Mouse (Mus musculus) limb, embryonic 14.5 days (tissue): ENCODE data around the gene Sh3d19. TPM values are rescaled to one million over a fixed set of nuclear protein-coding genes. Genes with fewer than 3 reads are reported as not detected.
"Not testable (repeated sequence)": the region's sequence is repeated elsewhere in the genome, so short reads cannot be mapped to it uniquely, and the experiment has no call there.

Experiments
- ATAC-seq: fragments of 200-750 bp; cut with Nextera tagmentation; 2 replicates; pipeline ENCODE4 v1.8.0; 2017; ENCODE audit warnings: low read depth, moderate number of reproducible peaks, moderate TSS enrichment; ENCODE audit not compliant: low FRiP score
- DNase-seq: peaks from one replicate; pipeline ENCODE4 v3.0.0-alpha.2; 2015; ENCODE audit warnings: low spot score
- H3K27ac ChIP-seq: fragments of 300-500 bp; sonication (generic); replicated peaks from 2 replicates; pipeline ENCODE4 v1.5.1; 2014; ENCODE audit warnings: low read depth, mild to moderate bottlenecking, low read length, moderate library complexity, mixed read lengths
- H3K27me3 ChIP-seq: fragments of 300-500 bp; sonication (generic); 2 replicates; pipeline ENCODE4 v1.6.1; 2014; ENCODE audit warnings: low read length, mixed read lengths; ENCODE audit not compliant: control insufficient read depth, insufficient read depth
- H3K36me3 ChIP-seq: fragments of 300-500 bp; sonication (generic); 2 replicates; pipeline ENCODE4 v1.6.1; 2014; ENCODE audit warnings: mild to moderate bottlenecking, low read length, moderate library complexity, mixed read lengths; ENCODE audit not compliant: control insufficient read depth, insufficient read depth
- H3K4me1 ChIP-seq: fragments of 300-500 bp; sonication (generic); 2 replicates; pipeline ENCODE4 v1.6.1; 2014; ENCODE audit warnings: antibody characterized with exemption, low read length, mixed read lengths; ENCODE audit not compliant: control insufficient read depth, insufficient read depth
- H3K4me2 ChIP-seq: fragments of 300-500 bp; sonication (generic); replicated peaks from 2 replicates; pipeline ENCODE4 v1.6.1; 2014; ENCODE audit warnings: low read depth, mild to moderate bottlenecking, low read length, moderate library complexity; ENCODE audit not compliant: severe bottlenecking
- H3K4me3 ChIP-seq: fragments of 300-500 bp; sonication (generic); replicated peaks from 2 replicates; pipeline ENCODE4 v1.5.1; 2014; ENCODE audit warnings: low read length
- H3K9ac ChIP-seq: fragments of 300-500 bp; sonication (generic); 2 replicates; pipeline ENCODE4 v1.6.1; 2014; ENCODE audit warnings: mild to moderate bottlenecking, low read depth, low read length, moderate library complexity; ENCODE audit not compliant: severe bottlenecking
- H3K9me3 ChIP-seq: fragments of 300-500 bp; sonication (generic); 2 replicates; pipeline ENCODE4 v1.6.1; 2016; ENCODE audit warnings: low read length; ENCODE audit not compliant: control insufficient read depth
- POLR2A ChIP-seq: fragments of 200-500 bp; IDR thresholded peaks from 2 replicates; pipeline ENCODE4 v1.8.0; 2012; ENCODE audit warnings: inconsistent platforms, mild to moderate bottlenecking, moderate library complexity, borderline replicate concordance; ENCODE audit not compliant: insufficient read depth, insufficient read length; ENCODE audit errors: extremely low read depth
- WGBS: fragments of 180-500 bp; shearing (Covaris S2); extraction: QIAGEN DNeasy Blood & Tissue Kit; methylation state at CpG from one replicate; pipeline ENCODE4 v1.1.7; 2014; 5-methylcytosine and 5-hydroxymethylcytosine counted together
- polyA plus RNA-seq, 2 experiments: library from polyadenylated mRNA; depleted of rRNA in 1 of 2; stranded (reverse) in 1 of 2; unstranded in 1 of 2; fragments of >200 nt; fragmentation: Nextera tagmentation in 1 of 2; extraction: Ambion mirVana in 1 of 2; gene quantifications; 2 replicates each; pipeline versions ENCODE4 v1.2.1 to v1.2.3; 2012 to 2014

Sh3d19 gene
- polyA plus RNA-seq, 2 experiments = 29.2 to 33.8 TPM

- Histone ChIP-seq H3K36me3 (no peaks in the 10 kb centered on the region), H3K27me3 (no peaks in the 10 kb centered on the region), H3K4me3 (no peak overlapping the region), H3K4me1 (no peaks in the 10 kb centered on the region), H3K9me3 (no peaks in the 10 kb centered on the region), H3K4me2 (no peak overlapping the region), H3K27ac (no peak overlapping the region), H3K9ac (no peak overlapping the region)
- 92% methylated on average over 4 of the region's 4 CpGs for WGBS
- ATAC-seq (no peak), DNase-seq (no peak)
- TF ChIP-seq POLR2A = no peak
These were observed 9.1 kb downstream of the Sh3d19 start for GRCm38 (mm10) chr3:85980036-85980435.

GRCm38 (mm10) chr3:85981761-85982160, 10.9 kb downstream of the Sh3d19 start:
- not testable (repeated sequence) for DNase-seq, H3K4me2 ChIP-seq, H3K36me3 ChIP-seq, H3K27me3 ChIP-seq, H3K9me3 ChIP-seq, H3K9ac ChIP-seq, H3K4me1 ChIP-seq, H3K27ac ChIP-seq, H3K4me3 ChIP-seq, ATAC-seq
- WGBS = 82% methylated on average over 3 of the region's 3 CpGs

GRCm38 (mm10) chr3:85984537-85984936, 13.6 kb downstream of the Sh3d19 start:
- H3K27me3 ChIP-seq = no peaks in the 10 kb centered on the region
- ATAC-seq = no peak
- H3K4me3 ChIP-seq = no peak overlapping the region
- H3K36me3 ChIP-seq = no peaks in the 10 kb centered on the region
- DNase-seq = no peak
- 87% methylated on average over 6 of the region's 6 CpGs for WGBS
- no peaks in the 10 kb centered on the region for H3K9me3 ChIP-seq
- H3K4me1 ChIP-seq = no peaks in the 10 kb centered on the region
- H3K27ac ChIP-seq = no peak overlapping the region
- H3K4me2 ChIP-seq = no peak overlapping the region
- TF ChIP-seq POLR2A = no peak
- no peak overlapping the region for H3K9ac ChIP-seq

- ATAC-seq (no peak), DNase-seq (no peak)
- Histone ChIP-seq H3K27me3 (no peaks in the 10 kb centered on the region), H3K4me1 (no peaks in the 10 kb centered on the region), H3K4me2 (no peak overlapping the region), H3K9me3 (no peaks in the 10 kb centered on the region), H3K27ac (no peak overlapping the region), H3K4me3 (no peak overlapping the region), H3K36me3 (no peaks in the 10 kb centered on the region), H3K9ac (no peak overlapping the region)
- 86% methylated on average over 2 of the region's 2 CpGs for WGBS
- TF ChIP-seq POLR2A = no peak
These were observed 16.3 kb downstream of the Sh3d19 start for GRCm38 (mm10) chr3:85987225-85987624.

- Histone ChIP-seq H3K27ac (no peak overlapping the region), H3K4me3 (no peak overlapping the region), H3K9me3 (no peaks in the 10 kb centered on the region), H3K4me2 (no peak overlapping the region), H3K9ac (no peak overlapping the region), H3K4me1 (no peaks in the 10 kb centered on the region), H3K27me3 (no peaks in the 10 kb centered on the region), H3K36me3 (no peaks in the 10 kb centered on the region)
- ATAC-seq = no peak
- no peak for DNase-seq
- no peak for TF ChIP-seq POLR2A
- 70% methylated on average over 6 of the region's 6 CpGs for WGBS
These were observed 20.4 kb downstream of the Sh3d19 start for GRCm38 (mm10) chr3:85991140-85991801.

GRCm38 (mm10) chr3:85991802-85992156, 20.9 kb downstream of the Sh3d19 start:
- ATAC-seq = no peak
- Histone ChIP-seq H3K36me3 (no peaks in the 10 kb centered on the region), H3K27ac (no peak overlapping the region), H3K9me3 (no peaks in the 10 kb centered on the region), H3K9ac (no peak overlapping the region), H3K27me3 (no peaks in the 10 kb centered on the region), H3K4me1 (no peaks in the 10 kb centered on the region), H3K4me3 (no peak overlapping the region), H3K4me2 (no peak overlapping the region)
- WGBS = 74% methylated on average over 5 of the region's 5 CpGs
- no peak for DNase-seq
- no peak for TF ChIP-seq POLR2A
